Mouse (Mus musculus) naive thymus-derived CD4-positive, alpha-beta T cell, adult 2 months (primary cell): ENCODE data around the gene Nrcam.
"Not testable (repeated sequence)": the region's sequence is repeated elsewhere in the genome, so short reads cannot be mapped to it uniquely, and the experiment has no call there.

Source experiments
- DNase-seq: peaks from one replicate; pipeline ENCODE4 v3.0.0-alpha.2; 2011; ENCODE audit warnings: low read depth

Gene Nrcam

DNA sequence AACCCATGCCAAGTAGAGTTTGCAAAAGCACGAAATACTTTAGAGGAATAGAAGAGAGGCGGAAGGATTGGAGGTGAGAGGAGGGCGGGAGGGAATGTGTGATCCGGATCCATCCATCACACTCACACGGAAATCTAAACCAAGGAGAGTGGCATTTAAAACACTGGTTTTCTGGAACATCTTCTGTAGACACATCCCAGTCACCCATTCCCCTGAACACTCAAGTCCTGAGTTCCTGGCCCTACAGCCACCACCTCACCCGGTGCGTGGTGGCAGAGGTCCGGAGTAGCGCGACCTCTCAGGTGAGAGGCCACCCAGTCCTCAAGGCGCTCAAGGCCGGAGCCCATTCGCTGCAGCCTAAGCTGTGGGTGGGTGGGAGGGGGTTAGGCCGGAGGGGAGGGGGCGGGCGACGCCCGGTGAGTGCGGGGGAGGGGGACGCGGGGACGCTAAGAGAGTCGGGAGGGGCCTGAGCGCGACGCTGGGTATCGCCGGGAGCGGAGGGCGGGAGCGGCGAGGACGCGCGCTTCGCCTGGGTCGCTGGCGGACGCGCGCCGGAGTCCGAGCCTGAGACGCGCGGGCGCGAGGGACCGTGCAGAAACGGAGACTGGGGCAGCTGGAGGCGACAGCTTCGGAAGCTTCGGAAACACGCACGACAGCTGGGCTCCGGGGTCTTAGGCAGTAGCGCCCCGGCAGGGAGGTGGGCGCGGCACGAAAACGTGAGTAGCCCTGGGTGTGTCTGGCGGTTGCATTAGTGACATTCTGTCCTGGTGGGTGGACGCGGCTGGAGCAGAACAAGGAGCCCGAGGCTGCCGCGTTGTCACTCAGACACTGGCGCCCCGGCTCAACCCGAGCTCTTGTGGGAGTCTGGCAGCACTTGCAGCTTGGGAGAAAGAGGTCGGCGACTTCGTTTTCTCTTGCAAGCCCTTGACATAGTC, at the start of gene Nrcam:
Gene Nrcam, plus strand, starts transcription at position 505 of the 935 bp plus-strand sequence.
- no peak for DNase-seq

- not testable (repeated sequence) for DNase-seq
These were observed 48.5 kb upstream of the Nrcam start for GRCm38 (mm10) chr12:44280147-44280546.

DNA sequence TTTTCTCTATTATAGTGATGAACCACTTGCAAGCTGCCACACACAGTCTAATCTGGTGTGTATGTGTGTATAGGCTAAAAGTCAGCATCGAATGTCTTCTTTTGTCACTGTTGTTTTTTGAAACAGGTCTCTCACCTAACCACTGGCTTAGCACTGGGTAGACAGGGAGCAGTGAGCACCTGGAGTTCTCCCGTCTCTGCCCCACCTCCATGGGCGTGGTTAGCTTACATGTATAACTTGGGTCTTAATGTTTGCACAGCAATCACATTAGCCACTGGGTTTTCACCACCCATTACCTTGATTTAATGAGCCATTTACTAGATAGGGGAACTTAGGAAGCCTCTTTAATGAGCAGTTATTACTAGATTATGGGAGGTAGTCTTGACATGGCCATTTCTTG, 47.2 kb upstream of the Nrcam start:
- DNase-seq, result no peak

GRCm38 (mm10) chr12:44283378-44283777, 45.3 kb upstream of the Nrcam start:
- no peak for DNase-seq

GRCm38 (mm10) chr12:44286992-44287391, 41.7 kb upstream of the Nrcam start:
- no peak for DNase-seq

DNA sequence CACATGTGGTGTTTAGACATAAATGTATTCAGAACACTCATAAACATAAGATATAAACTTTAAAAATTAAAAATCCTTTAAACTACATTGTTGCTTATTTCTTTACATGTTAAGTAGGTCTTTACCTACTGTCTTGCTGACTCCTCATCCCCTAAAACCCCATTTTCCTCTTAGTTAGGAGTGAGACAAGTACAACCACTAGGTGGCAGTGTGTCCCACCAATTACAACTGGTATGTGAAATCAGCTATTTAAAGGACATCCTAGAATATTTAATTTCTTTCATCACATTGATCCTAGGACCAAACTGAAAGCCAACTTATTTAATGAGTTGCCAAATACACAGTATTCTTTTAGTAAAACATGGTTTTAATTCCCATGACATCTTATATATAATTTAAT, 36.4 kb upstream of the Nrcam start:
- peak; percentile 80 for DNase-seq

DNA sequence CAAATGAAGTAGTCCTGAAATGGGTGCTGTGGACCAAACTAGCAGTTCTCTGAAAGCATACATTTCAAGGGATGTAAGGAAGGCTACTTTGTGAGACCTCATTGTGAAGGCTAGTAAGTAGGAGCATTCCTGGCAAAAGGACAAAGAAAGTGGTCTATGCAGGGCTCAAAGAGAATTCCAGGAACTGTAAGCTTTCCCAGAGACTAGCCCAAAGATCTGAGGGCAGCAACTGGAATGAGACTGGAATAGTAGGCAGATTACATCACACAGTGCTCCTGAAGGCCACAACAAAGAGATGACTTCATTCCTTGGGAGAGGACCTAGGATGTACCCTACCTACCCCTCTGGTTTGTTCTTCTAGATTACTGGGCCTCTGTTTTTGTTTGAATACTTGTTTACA, 27.9 kb upstream of the Nrcam start:
- no peak for DNase-seq

DNA sequence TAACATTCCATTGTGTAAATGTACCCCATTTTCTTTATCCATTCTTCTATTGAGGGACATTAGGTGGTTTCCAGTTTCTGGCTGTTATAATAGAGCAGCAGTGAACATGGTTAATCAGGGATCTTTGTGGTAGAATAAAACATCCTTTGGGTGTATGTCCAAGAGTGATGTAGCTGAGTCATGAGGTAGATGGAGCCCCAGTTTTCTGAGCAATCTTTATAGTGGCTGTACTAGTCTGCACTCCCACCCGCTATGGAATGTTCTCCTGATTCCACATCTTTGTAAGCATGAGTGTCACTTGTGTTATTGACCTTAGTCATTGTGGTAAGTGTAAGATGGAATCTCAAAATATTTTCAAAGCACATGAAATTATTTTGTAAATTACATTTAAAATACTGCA, 24.7 kb upstream of the Nrcam start:
- DNase-seq, result no peak

DNA sequence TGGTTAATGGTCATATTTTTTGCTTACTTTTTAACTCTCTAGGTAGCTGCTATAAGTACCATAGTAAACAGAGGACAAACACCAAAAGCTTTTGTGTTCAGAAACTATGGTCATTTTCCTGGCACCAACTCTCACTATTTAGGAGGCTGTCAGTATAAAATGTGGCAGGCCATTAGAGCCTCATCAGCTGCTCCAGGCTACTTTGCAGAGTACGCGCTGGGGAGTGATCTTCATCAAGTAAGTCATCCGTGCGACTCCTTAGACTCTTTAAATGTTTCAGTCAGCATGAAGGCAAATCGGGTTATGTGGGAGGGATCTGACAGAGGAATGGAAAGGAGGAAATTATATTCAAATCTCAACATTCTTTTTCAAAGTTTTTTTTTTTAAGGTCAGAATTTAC, 23.8 kb upstream of the Nrcam start:
- DNase-seq, result no peak

DNA sequence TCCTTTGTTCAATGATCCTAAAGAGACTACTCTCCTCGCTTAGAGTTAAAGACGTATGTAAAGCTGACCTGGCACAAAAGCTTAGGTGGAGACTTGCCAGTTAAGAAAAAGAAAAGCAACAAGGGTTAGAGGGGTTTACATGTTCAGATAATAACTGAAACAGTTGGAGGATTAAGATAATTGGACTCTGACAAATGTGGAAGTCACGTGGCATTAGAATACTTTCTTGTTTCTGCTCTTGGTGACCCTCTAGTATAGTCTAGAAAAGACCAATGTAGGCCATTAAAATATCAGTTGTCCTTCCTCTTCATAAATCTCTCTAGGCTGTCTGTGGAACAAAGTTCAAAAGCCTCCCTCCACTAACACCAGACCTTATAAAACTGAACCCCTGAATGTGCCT, 20.5 kb upstream of the Nrcam start:
- no peak for DNase-seq

DNA sequence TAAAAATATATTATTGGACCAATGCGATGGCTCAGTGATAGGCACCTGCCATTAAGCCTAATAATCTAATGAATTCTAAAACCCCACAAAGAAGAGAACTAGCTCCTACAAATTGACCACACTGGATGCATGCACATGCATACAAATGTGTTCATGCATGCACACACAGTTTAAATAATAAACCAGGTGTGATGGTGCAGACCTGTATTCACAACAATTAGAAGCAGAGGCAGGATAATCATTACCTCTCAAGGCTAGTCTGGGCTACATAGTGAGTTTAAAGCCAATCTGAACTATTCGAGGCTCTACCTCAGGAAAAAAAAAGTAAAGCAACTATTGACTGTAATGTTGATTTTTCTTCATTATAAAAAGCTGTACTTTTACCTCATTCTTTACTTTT, 13.5 kb upstream of the Nrcam start:
- no peak for DNase-seq

DNA sequence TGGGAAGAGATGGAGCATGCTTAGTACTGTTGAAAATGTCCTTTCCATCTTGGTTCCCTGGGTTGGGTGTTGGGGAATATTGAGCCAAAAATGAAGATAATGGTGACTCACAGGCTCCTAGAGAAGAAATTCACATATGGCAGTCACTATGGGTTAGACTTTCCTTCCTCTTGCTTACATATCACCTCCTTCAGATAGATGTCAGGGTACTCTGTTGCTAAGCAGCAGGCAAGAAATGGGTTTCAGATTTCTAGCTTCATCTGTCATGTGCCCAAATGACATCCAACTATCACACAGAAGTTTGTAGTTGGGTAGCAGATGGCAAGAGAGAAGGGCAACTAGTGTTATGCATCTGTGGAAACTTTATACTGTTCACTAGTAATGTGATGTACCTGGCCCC, 3.6 kb upstream of the Nrcam start:
- no peak for DNase-seq

GRCm38 (mm10) chr12:44327452-44327851, 1.2 kb upstream of the Nrcam start:
- no peak for DNase-seq

- no peak for DNase-seq
These were observed 881 bp downstream of the Nrcam start for GRCm38 (mm10) chr12:44329316-44330215.

DNA sequence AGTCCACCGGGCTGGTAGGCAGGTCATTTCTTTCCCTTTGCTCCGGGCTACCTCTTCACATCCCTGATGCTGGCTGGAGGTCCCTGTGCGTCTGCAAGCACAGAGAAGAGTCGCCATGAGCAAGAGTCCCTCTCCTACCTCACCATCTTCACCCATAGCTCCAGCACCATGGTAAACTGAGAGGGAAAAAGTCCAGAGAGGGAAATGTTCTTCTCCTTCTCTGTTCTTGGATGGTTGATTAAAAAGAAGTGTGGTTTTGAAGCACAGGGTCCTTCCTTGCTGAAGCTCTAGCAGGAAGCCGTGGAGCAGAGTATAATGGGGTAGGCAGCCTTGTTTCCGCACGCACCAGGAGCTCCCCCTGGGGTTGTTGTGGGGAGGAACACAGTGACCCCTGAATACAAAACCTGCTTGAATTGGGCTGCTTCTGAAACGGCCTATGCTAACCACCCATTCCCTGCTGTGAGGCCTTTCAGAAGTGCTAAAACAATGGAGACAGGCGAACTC, 1.6 kb downstream of the Nrcam start:
- no peak for DNase-seq

DNA sequence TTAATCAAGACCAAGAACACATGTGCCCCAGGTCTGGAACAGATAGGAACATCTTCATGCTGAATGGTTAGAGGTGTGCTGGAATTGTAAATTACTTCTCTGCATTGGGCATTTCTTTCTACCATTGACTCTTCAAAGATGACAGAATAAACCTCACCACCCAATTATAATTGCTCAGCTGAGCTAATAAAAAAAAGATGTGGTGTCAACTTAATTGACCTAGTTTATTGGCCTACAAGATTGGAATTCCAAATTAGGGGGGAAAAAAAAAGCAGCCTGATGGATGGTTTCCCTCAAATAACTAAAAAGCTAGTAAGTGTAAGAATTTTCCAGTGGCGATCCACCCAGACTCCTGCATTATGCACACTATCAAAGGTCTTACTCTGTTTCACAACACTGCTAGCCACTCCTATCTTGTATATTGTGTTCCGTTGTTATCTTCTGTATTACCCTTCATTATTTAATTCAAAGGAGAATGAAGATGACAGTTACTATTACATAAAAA, 8.5 kb downstream of the Nrcam start:
- no peak for DNase-seq

GRCm38 (mm10) chr12:44338195-44338622, 9.5 kb downstream of the Nrcam start:
- no peak for DNase-seq

DNA sequence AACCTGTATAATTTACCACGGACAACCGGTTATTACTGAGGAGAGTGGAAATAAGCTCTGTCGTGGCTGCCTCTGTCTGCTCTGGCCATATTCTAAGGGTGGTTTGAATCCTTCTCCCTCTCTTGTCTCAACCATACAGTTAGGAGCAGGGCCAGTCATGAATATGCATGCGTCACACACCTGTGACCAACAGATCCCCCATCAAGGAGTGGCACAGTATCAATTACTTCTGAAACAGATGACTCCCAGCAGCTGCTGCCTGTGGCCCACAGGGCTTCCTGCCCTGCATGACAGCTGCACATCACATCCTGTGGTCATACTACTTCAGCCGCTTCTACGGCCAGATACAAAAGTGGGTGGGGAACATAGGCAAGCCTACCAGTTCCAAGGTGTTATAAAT, 15.4 kb downstream of the Nrcam start:
- DNase-seq, result no peak

- no peak for DNase-seq
These were observed 16.6 kb downstream of the Nrcam start for GRCm38 (mm10) chr12:44345251-44345650.

- no peak for DNase-seq
These were observed 17.5 kb downstream of the Nrcam start for GRCm38 (mm10) chr12:44346143-44346542.

DNA sequence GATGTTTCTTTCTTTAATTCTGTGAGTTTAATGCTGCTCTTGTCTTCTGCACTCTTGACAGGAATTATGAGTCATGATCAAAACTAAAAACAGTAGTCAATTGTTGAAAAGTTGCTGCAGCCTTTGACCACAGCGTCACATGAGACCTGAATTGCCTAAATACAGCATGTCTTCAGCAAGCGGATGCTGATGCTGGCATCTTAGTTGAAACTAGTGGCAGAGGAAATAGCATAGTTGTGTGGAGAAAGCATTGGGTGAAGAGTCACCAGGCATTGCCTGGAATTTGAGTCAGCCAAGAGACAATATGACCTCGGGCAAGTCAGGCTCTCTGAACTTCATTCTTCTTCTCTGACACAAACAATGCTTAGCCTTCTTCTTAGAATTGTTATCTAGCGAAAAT, 26.4 kb downstream of the Nrcam start:
- DNase-seq, result no peak

DNA sequence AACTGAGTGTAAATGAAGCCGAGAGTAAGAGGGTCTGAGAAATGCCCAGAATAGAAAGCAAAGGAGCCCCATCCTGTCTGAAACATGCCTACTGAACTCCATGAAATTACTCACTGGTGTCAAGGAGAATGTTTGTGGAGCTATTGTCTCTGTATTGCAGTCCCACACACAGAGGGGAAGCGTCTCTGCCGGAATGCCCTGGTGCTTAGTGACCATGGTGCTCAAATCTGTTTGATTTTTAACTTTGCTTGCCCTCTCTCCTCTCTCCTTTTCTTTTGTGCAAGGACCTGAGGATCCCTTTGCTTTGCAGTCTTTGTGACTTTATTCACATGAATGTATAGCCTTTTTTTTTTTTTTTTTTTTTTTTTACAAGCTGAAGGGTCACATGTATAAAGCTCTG, 28.8 kb downstream of the Nrcam start:
- DNase-seq, result no peak

DNA sequence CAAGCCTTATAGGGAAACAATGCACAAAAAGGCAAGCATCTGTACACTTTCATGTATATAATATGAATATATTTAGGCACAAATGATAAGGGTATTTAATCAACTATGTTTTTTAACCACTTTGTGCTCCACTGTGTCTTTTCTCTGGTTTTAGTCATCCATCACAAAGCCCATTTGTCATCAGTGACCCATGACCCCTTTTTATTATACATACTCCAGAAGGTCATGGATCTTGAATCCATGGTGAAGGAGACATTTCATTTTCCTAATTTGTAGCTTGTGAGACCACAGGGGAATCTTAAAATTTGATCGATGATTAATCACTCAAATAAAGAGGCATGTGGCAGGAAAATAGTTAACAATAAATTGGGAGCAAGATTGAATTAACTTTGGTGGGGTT, 29.2 kb downstream of the Nrcam start:
- no peak for DNase-seq
